Mouse (Mus musculus) intestine, embryonic 16.5 days (tissue): ENCODE results near the gene Kcp. TPM values are rescaled to one million over a fixed set of nuclear protein-coding genes. Genes with fewer than 3 reads are reported as not detected.

Experiments used
- ATAC-seq: fragments of 200-750 bp; cut with Nextera tagmentation; 2 replicates; pipeline ENCODE4 v1.8.0; 2017; ENCODE audit warnings: moderate TSS enrichment, moderate library complexity
- H3K27ac ChIP-seq: fragments of 300-500 bp; sonication (generic); 2 replicates; pipeline ENCODE4 v1.5.1; 2014; ENCODE audit warnings: mild to moderate bottlenecking, low read length
- H3K27me3 ChIP-seq: fragments of 300-500 bp; sonication (generic); replicated peaks from 2 replicates; pipeline ENCODE4 v1.6.1; 2014; ENCODE audit warnings: low read length, control low read depth, mixed read lengths; ENCODE audit not compliant: control insufficient read depth, insufficient read depth
- H3K36me3 ChIP-seq: fragments of 300-500 bp; sonication (generic); 2 replicates; pipeline ENCODE4 v1.6.1; 2014; ENCODE audit warnings: low read length, control low read depth; ENCODE audit not compliant: control insufficient read depth, insufficient read depth
- H3K4me1 ChIP-seq: fragments of 300-500 bp; sonication (generic); 2 replicates; pipeline ENCODE4 v1.6.1; 2014; ENCODE audit warnings: low read length, control low read depth, mixed read lengths; ENCODE audit not compliant: control insufficient read depth, insufficient read depth
- H3K4me2 ChIP-seq: fragments of 300-500 bp; sonication (generic); 2 replicates; pipeline ENCODE4 v1.6.1; 2014; ENCODE audit warnings: low read depth, low read length, control low read depth
- H3K4me3 ChIP-seq: fragments of 300-500 bp; sonication (generic); 2 replicates; pipeline ENCODE4 v1.5.1; 2014; ENCODE audit warnings: mild to moderate bottlenecking, low read length
- H3K9ac ChIP-seq: fragments of 300-500 bp; sonication (generic); 2 replicates; pipeline ENCODE4 v1.6.1; 2014; ENCODE audit warnings: low read depth, low read length
- H3K9me3 ChIP-seq: fragments of 300-500 bp; sonication (generic); 2 replicates; pipeline ENCODE4 v1.6.1; 2016; ENCODE audit warnings: low read length, control low read depth; ENCODE audit not compliant: control insufficient read depth
- WGBS: fragments of 180-500 bp; shearing (Covaris S2); extraction: QIAGEN DNeasy Blood & Tissue Kit; methylation state at CpG from one replicate; pipeline ENCODE4 v1.1.7; 2014; 5-methylcytosine and 5-hydroxymethylcytosine counted together
- polyA plus RNA-seq: library from polyadenylated mRNA; unstranded; fragments of >200 nt; fragmentation: Nextera tagmentation; extraction: Ambion mirVana; gene quantifications from 2 replicates; pipeline ENCODE4 v1.2.1, GENCODE M21; 2015

Kcp gene
- polyA plus RNA-seq, 1 experiment from 2014 or later, result 12.0 TPM

DNA sequence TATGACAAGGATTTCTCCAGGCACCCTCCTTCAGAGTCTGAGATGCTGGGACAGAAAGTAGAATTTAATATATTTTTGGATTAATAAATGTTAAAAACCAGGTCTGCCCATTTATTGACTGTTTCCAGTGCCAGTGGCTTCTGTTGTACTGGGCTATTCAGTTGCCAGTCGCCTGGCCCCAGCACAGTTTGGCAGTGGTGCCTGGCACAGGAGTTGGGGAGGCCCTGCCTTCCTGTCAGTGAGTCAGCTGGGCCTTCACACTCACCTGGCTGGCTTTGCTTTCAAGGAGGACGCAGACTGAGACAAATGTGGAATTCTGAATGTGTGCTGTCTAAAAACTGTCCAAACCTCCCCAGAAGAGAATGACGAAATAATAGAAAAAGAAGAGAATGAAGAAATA is 29.5 kb upstream of the Kcp start:
- Histone ChIP-seq H3K4me1 (no peaks in the 10 kb centered on the region), H3K27me3 (no peaks in the 10 kb centered on the region), H3K36me3 (peaks cover 7% of the 10 kb centered on the region; the same call in 1 of the 2 replicates), H3K4me2 (no peak overlapping the region), H3K27ac (no peak overlapping the region), H3K9ac (no peak overlapping the region), H3K4me3 (no peak overlapping the region), H3K9me3 (no peaks in the 10 kb centered on the region)
- 86% methylated on average over 3 of the region's 3 CpGs for WGBS
- no peak for ATAC-seq

- H3K4me2 ChIP-seq, result no peak overlapping the region
These were observed 29.0 kb upstream of the Kcp start for GRCm38 (mm10) chr6:29536651-29537193.

DNA sequence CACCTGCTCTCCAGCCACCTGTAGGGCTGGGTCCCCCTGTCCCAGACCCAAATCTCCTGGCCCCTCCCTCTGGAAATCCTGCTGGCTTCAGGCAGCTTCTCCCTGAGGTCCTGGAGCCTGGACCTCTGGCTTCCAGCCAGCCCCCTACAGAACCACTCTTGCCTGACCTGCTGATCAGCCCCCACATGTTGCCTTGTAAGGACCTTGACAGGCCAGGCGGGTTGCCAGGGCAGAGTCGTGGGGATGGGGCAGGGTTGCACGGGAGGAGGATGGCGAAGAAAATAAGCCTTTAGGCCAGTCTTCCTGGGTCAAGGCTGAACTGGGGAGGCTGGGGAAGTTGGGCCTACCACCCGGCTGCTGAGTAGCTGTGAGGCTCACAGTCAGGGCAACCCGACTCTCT is 27.6 kb upstream of the Kcp start:
- Histone ChIP-seq H3K27me3 (no peaks in the 10 kb centered on the region), H3K4me3 (no peak overlapping the region), H3K4me2 (no peak overlapping the region), H3K9ac (no peak overlapping the region), H3K36me3 (no peaks in the 10 kb centered on the region; the same call in 1 of the 2 replicates), H3K27ac (no peak overlapping the region), H3K4me1 (no peaks in the 10 kb centered on the region), H3K9me3 (no peaks in the 10 kb centered on the region)
- no peak for ATAC-seq
- WGBS, result 68% methylated on average over 6 of the region's 6 CpGs

More at GRCm38 (mm10) chr6:29536651-29537193, 29.0 kb upstream of the Kcp start:
- H3K27me3 ChIP-seq, result no peaks in the 10 kb centered on the region
- no peak overlapping the region for H3K27ac ChIP-seq
- H3K4me3 ChIP-seq, result no peak overlapping the region
- peaks cover 7% of the 10 kb centered on the region; the same call in 1 of the 2 replicates for H3K36me3 ChIP-seq
- no peak for ATAC-seq
- no peaks in the 10 kb centered on the region for H3K4me1 ChIP-seq
- no peaks in the 10 kb centered on the region for H3K9me3 ChIP-seq
- WGBS, result 77% methylated on average over 4 of the region's 4 CpGs
- H3K9ac ChIP-seq, result no peak overlapping the region

- Histone ChIP-seq H3K4me1 (peaks cover 26% of the 10 kb centered on the region), H3K27ac (no peak overlapping the region), H3K4me2 (no peak overlapping the region), H3K36me3 (no peaks in the 10 kb centered on the region), H3K27me3 (peaks cover 15% of the 10 kb centered on the region), H3K4me3 (no peak overlapping the region), H3K9ac (no peak overlapping the region), H3K9me3 (no peaks in the 10 kb centered on the region)
- WGBS, result 60% methylated on average over 4 of the region's 4 CpGs
- no peak for ATAC-seq
These were observed 22.3 kb upstream of the Kcp start for GRCm38 (mm10) chr6:29530050-29530449.

- peaks cover 15% of the 10 kb centered on the region for H3K27me3 ChIP-seq
- no peak overlapping the region for H3K27ac ChIP-seq
- peak overlapping the region; percentile 8; the same call in 1 of the 2 replicates for H3K4me2 ChIP-seq
- no peak overlapping the region for H3K9ac ChIP-seq
- 35% methylated on average over 2 of the region's 2 CpGs for WGBS
- no peak overlapping the region for H3K4me3 ChIP-seq
- ATAC-seq, result no peak
- no peaks in the 10 kb centered on the region for H3K9me3 ChIP-seq
- H3K4me1 ChIP-seq, result peaks cover 26% of the 10 kb centered on the region
- no peaks in the 10 kb centered on the region for H3K36me3 ChIP-seq
These were observed 21.7 kb upstream of the Kcp start for GRCm38 (mm10) chr6:29529444-29529820.

GRCm38 (mm10) chr6:29528561-29529443 is 21.1 kb upstream of the Kcp start:
- H3K27ac ChIP-seq, result no peak overlapping the region
- H3K36me3 ChIP-seq, result no peaks in the 10 kb centered on the region
- no peak for ATAC-seq
- peaks cover 29% of the 10 kb centered on the region for H3K4me1 ChIP-seq
- 33% methylated on average over 13 of the region's 13 CpGs for WGBS
- H3K4me3 ChIP-seq, result no peak overlapping the region; the same call in 1 of the 2 replicates
- no peaks in the 10 kb centered on the region for H3K9me3 ChIP-seq
- no peak overlapping the region for H3K9ac ChIP-seq
- 0 out of 2 replicates have a peak overlapping the region, but pooled peaks have one; percentile 99 for H3K4me2 ChIP-seq
- peaks cover 15% of the 10 kb centered on the region for H3K27me3 ChIP-seq

- H3K27me3 ChIP-seq, result peaks cover 15% of the 10 kb centered on the region
- H3K9ac ChIP-seq, result 0 out of 2 replicates have a peak overlapping the region, but pooled peaks have one; percentile 68
- peak overlapping the region; percentile 66 for H3K4me3 ChIP-seq
- WGBS, result 11% methylated on average over 8 of the region's 8 CpGs
- H3K4me2 ChIP-seq, result peak overlapping the region; percentile 99
- no peak overlapping the region for H3K27ac ChIP-seq
- no peaks in the 10 kb centered on the region for H3K9me3 ChIP-seq
- H3K4me1 ChIP-seq, result peaks cover 32% of the 10 kb centered on the region
- no peaks in the 10 kb centered on the region for H3K36me3 ChIP-seq
- 0 out of 2 replicates have a peak, but pooled peaks have one; percentile 4 for ATAC-seq
These were observed 20.4 kb upstream of the Kcp start for GRCm38 (mm10) chr6:29528165-29528505.

- Histone ChIP-seq H3K9me3 (no peaks in the 10 kb centered on the region), H3K4me2 (peak overlapping the region; percentile 99), H3K27me3 (peaks cover 15% of the 10 kb centered on the region), H3K27ac (no peak overlapping the region), H3K36me3 (no peaks in the 10 kb centered on the region), H3K9ac (peak overlapping the region; percentile 68; the same call in 1 of the 2 replicates), H3K4me3 (peak overlapping the region; percentile 66), H3K4me1 (peaks cover 36% of the 10 kb centered on the region)
- 6% methylated on average over 34 of the region's 34 CpGs for WGBS
- ATAC-seq, result peak; percentile 74
These were observed 19.8 kb upstream of the Kcp start for GRCm38 (mm10) chr6:29527361-29528164.
